Mouse (Mus musculus) hindbrain, embryonic 14.5 days (tissue): ENCODE measurements around the gene Midn. TPM values are rescaled to one million over a fixed set of nuclear protein-coding genes. Genes with fewer than 3 reads are reported as not detected.
A peak's percentile ranks its signal among the peaks of the same experiment; 100 is the strongest.

Experiments used
- ATAC-seq: fragments of 200-750 bp; cut with Nextera tagmentation; 2 replicates; pipeline ENCODE4 v1.8.0; 2017; ENCODE audit warnings: moderate number of reproducible peaks, mild to moderate bottlenecking, moderate TSS enrichment, moderate library complexity; ENCODE audit not compliant: low FRiP score
- DNase-seq: peaks from one replicate; pipeline ENCODE4 v3.0.0-alpha.2; 2015; ENCODE audit warnings: low spot score
- H3K27ac ChIP-seq: fragments of 300-500 bp; sonication (generic); 2 replicates; pipeline ENCODE4 v1.5.1; 2014; ENCODE audit warnings: mild to moderate bottlenecking, moderate library complexity
- H3K27me3 ChIP-seq: fragments of 300-500 bp; sonication (generic); 2 replicates; pipeline ENCODE4 v1.6.1; 2014; ENCODE audit warnings: mild to moderate bottlenecking, low read length, mixed read lengths; ENCODE audit not compliant: control insufficient read depth, insufficient read depth
- H3K36me3 ChIP-seq: fragments of 300-500 bp; sonication (generic); replicated peaks from 2 replicates; pipeline ENCODE4 v1.6.1; 2014; ENCODE audit not compliant: control insufficient read depth, insufficient read depth
- H3K4me1 ChIP-seq: fragments of 300-500 bp; sonication (generic); replicated peaks from 2 replicates; pipeline ENCODE4 v1.6.1; 2014; ENCODE audit warnings: antibody characterized with exemption, low read length, mixed read lengths; ENCODE audit not compliant: control insufficient read depth, insufficient read depth
- H3K4me2 ChIP-seq: fragments of 300-500 bp; sonication (generic); replicated peaks from 2 replicates; pipeline ENCODE4 v1.6.1; 2014; ENCODE audit warnings: mild to moderate bottlenecking, moderate library complexity
- H3K4me3 ChIP-seq: fragments of 300-500 bp; sonication (generic); replicated peaks from 2 replicates; pipeline ENCODE4 v1.5.1; 2014; ENCODE audit warnings: mild to moderate bottlenecking, low read length
- H3K9ac ChIP-seq: fragments of 300-500 bp; sonication (generic); 2 replicates; pipeline ENCODE4 v1.6.1; 2014
- H3K9me3 ChIP-seq: fragments of 300-500 bp; sonication (generic); 2 replicates; pipeline ENCODE4 v1.6.1; 2016; ENCODE audit warnings: low read length; ENCODE audit not compliant: control insufficient read depth
- WGBS: fragments of 180-500 bp; shearing (Covaris S2); extraction: QIAGEN DNeasy Blood & Tissue Kit; methylation state at CpG from one replicate; pipeline ENCODE4 v1.1.7; 2014; 5-methylcytosine and 5-hydroxymethylcytosine counted together
- polyA plus RNA-seq: library from polyadenylated mRNA; unstranded; fragments of >200 nt; fragmentation: Nextera tagmentation; extraction: Ambion mirVana; gene quantifications from 2 replicates; pipeline ENCODE4 v1.2.1, GENCODE M21; 2014

The Midn gene
- polyA plus RNA-seq, 1 experiment from 2014 or later = 44.1 TPM

DNA sequence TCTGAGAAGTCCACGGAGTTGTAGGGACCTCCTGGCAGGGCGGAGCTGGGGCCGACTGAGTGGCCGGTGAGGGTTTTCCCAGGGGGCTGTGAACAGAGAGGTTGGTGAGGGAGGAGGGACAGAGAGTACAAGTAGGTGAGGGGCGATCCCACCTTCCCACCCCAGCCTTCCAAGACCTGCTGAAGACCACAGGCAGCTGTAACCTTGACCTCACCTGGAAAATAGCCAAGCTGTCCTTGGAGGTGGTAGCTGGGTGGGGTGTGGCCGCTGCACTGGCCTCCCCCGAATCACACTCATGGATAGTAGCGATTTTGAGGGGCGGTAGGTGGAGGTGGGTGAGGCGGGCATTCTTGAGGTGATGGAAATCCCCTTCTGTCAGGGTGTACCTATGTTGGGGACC lies 12.9 kb upstream of the Midn start:
- WGBS = 89% methylated on average over 10 of the region's 10 CpGs
- H3K36me3 ChIP-seq = peaks cover 68% of the 10 kb centered on the region
- H3K27ac ChIP-seq = no peak overlapping the region
- no peaks in the 10 kb centered on the region for H3K9me3 ChIP-seq
- DNase-seq (no peak), ATAC-seq (no peak)
- no peak overlapping the region for H3K4me3 ChIP-seq
- H3K4me1 ChIP-seq = peaks cover 41% of the 10 kb centered on the region
- H3K27me3 ChIP-seq = no peaks in the 10 kb centered on the region
- H3K9ac ChIP-seq = no peak overlapping the region
- no peak overlapping the region for H3K4me2 ChIP-seq

GRCm38 (mm10) chr10:80135641-80136040 lies 12.4 kb upstream of the Midn start:
- Histone ChIP-seq H3K4me3 (no peak overlapping the region), H3K4me2 (no peak overlapping the region; the same call in 1 of the 2 replicates), H3K27ac (no peak overlapping the region), H3K9ac (no peak overlapping the region), H3K9me3 (no peaks in the 10 kb centered on the region), H3K36me3 (peaks cover 63% of the 10 kb centered on the region), H3K27me3 (no peaks in the 10 kb centered on the region), H3K4me1 (peaks cover 41% of the 10 kb centered on the region)
- WGBS = 89% methylated on average over 1 of the region's 1 CpGs
- ATAC-seq (no peak), DNase-seq (no peak)

DNA sequence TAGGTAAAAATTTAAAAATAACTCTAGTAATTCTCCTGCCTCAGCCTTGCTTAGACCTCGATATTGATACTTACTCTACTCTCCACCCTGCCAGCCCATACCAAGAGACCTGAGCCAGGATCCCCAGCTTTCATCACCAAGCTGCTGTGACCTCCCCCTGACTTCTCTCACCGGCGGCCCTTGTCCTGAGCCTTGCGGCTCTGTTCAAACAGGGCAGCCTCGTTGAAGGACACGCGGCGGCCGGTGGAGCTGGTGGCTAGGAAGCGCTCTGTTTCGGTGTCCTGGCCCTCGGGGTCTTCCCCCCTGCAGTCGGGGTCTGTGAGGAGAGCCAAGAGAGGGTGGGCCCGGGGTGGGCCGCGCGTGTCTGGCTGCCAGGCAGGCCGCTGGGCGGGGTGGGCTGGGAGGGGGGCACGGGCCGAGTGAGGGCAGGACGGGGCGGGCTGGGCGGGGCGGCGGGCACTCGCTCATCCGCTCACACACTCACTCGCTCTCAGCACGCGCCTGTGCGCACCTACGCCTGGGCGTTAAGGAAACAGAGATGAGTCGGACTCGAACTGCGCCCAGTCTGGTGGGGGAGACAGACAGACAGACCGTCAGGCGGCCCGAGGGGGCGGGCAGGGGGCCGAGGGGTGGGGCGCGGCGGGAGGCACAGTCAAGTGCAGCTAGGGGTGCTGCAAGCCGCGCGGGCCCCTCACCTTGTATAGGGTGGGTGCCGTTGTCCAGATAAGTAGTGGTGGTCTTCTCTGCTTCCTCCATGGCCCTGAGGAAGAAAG lies 11.7 kb upstream of the Midn start:
- H3K9ac ChIP-seq = peak overlapping the region; percentile 93
- H3K4me2 ChIP-seq = peak overlapping the region; percentile 96
- H3K4me1 ChIP-seq = peaks cover 38% of the 10 kb centered on the region
- DNase-seq (no peak), ATAC-seq (no peak)
- H3K36me3 ChIP-seq = peaks cover 56% of the 10 kb centered on the region
- no peaks in the 10 kb centered on the region for H3K27me3 ChIP-seq
- H3K27ac ChIP-seq = peak overlapping the region; percentile 98
- peak overlapping the region; percentile 78 for H3K4me3 ChIP-seq
- WGBS = 20% methylated on average over 42 of the region's 49 CpGs
- H3K9me3 ChIP-seq = no peaks in the 10 kb centered on the region

- Histone ChIP-seq H3K27ac (peak overlapping the region; percentile 98), H3K27me3 (no peaks in the 10 kb centered on the region), H3K4me1 (peaks cover 31% of the 10 kb centered on the region), H3K36me3 (peaks cover 49% of the 10 kb centered on the region), H3K9ac (peak overlapping the region; percentile 93), H3K9me3 (no peaks in the 10 kb centered on the region), H3K4me3 (peak overlapping the region; percentile 78), H3K4me2 (peak overlapping the region; percentile 96)
- ATAC-seq = 0 out of 2 replicates have a peak, but pooled peaks have one; percentile 1
- DNase-seq = no peak
- WGBS = 3% methylated on average over 28 of the region's 29 CpGs
Measured at GRCm38 (mm10) chr10:80136952-80137625, 11.0 kb upstream of the Midn start.

GRCm38 (mm10) chr10:80137626-80138552 lies 10.2 kb upstream of the Midn start:
- no peaks in the 10 kb centered on the region for H3K9me3 ChIP-seq
- H3K4me1 ChIP-seq = peaks cover 34% of the 10 kb centered on the region

GRCm38 (mm10) chr10:80138553-80139438 lies 9.3 kb upstream of the Midn start, which contains the start of gene Atp5d:
Gene Atp5d (plus strand): TSS chr10:80138632.
- WGBS = 0% methylated on average over 48 of the region's 94 CpGs
- no peaks in the 10 kb centered on the region for H3K9me3 ChIP-seq
- H3K36me3 ChIP-seq = peaks cover 37% of the 10 kb centered on the region
- H3K27me3 ChIP-seq = no peaks in the 10 kb centered on the region
- peak within 1 kb of the TSS; percentile 96 for H3K4me2 ChIP-seq
- H3K4me3 ChIP-seq = peak within 1 kb of the TSS; percentile 78
- H3K9ac ChIP-seq = peak within 1 kb of the TSS; percentile 93
- H3K4me1 ChIP-seq = peaks cover 38% of the 10 kb centered on the region
- DNase-seq (peak; percentile 67), ATAC-seq (0 out of 2 replicates have a peak, but pooled peaks have one; percentile 1)
- H3K27ac ChIP-seq = peak within 1 kb of the TSS; percentile 98

More at GRCm38 (mm10) chr10:80137626-80138552, 10.2 kb upstream of the Midn start:
- WGBS = 4% methylated on average over 26 of the region's 33 CpGs
- Histone ChIP-seq H3K36me3 (peaks cover 41% of the 10 kb centered on the region), H3K27me3 (no peaks in the 10 kb centered on the region), H3K27ac (peak overlapping the region; percentile 98), H3K4me2 (peak overlapping the region; percentile 96), H3K4me3 (peak overlapping the region; percentile 78), H3K9ac (peak overlapping the region; percentile 93)
- ATAC-seq (no peak), DNase-seq (no peak)

GRCm38 (mm10) chr10:80139439-80139775 lies 8.7 kb upstream of the Midn start:
- peak; percentile 7; the same call in 1 of the 2 replicates for ATAC-seq
- Histone ChIP-seq H3K27me3 (no peaks in the 10 kb centered on the region), H3K4me3 (peak overlapping the region; percentile 78), H3K36me3 (peaks cover 37% of the 10 kb centered on the region), H3K4me2 (peak overlapping the region; percentile 96), H3K9ac (peak overlapping the region; percentile 93), H3K27ac (peak overlapping the region; percentile 98), H3K4me1 (peaks cover 38% of the 10 kb centered on the region), H3K9me3 (no peaks in the 10 kb centered on the region)
- WGBS = 2% methylated on average over 7 of the region's 10 CpGs
- no peak for DNase-seq

- H3K4me2 ChIP-seq = peak overlapping the region; percentile 96; the same call in 1 of the 2 replicates
- H3K27ac ChIP-seq = peak overlapping the region; percentile 98; the same call in 1 of the 2 replicates
- peaks cover 38% of the 10 kb centered on the region for H3K4me1 ChIP-seq
- H3K27me3 ChIP-seq = no peaks in the 10 kb centered on the region
- peak overlapping the region; percentile 93; the same call in 1 of the 2 replicates for H3K9ac ChIP-seq
- ATAC-seq (no peak), DNase-seq (no peak)
- no peaks in the 10 kb centered on the region for H3K9me3 ChIP-seq
- H3K4me3 ChIP-seq = no peak overlapping the region
- 78% methylated on average over 11 of the region's 11 CpGs for WGBS
- H3K36me3 ChIP-seq = peaks cover 37% of the 10 kb centered on the region
Measured at GRCm38 (mm10) chr10:80139975-80140665, 8.0 kb upstream of the Midn start.
